Mouse (Mus musculus) intestine, embryonic 15.5 days (tissue): ENCODE data around the gene Angptl7. TPM values are rescaled to one million over a fixed set of nuclear protein-coding genes. Genes with fewer than 3 reads are reported as not detected.
A peak's percentile ranks its signal among the peaks of the same experiment; 100 is the strongest.

Source experiments
- ATAC-seq: fragments of 200-750 bp; cut with Nextera tagmentation; 2 replicates; pipeline ENCODE4 v1.8.0; 2017; ENCODE audit warnings: moderate TSS enrichment, moderate library complexity
- H3K27ac ChIP-seq: fragments of 300-500 bp; sonication (generic); 2 replicates; pipeline ENCODE4 v1.5.1; 2015; ENCODE audit warnings: mild to moderate bottlenecking, inconsistent platforms
- H3K27me3 ChIP-seq: fragments of 300-500 bp; sonication (generic); replicated peaks from 2 replicates; pipeline ENCODE4 v1.6.1; 2015; ENCODE audit warnings: inconsistent platforms
- H3K36me3 ChIP-seq: fragments of 300-500 bp; sonication (generic); 2 replicates; pipeline ENCODE4 v1.6.1; 2015; ENCODE audit warnings: inconsistent platforms
- H3K4me1 ChIP-seq: fragments of 300-500 bp; sonication (generic); replicated peaks from 2 replicates; pipeline ENCODE4 v1.6.1; 2015; ENCODE audit warnings: inconsistent platforms
- H3K4me2 ChIP-seq: fragments of 300-500 bp; sonication (generic); replicated peaks from 2 replicates; pipeline ENCODE4 v1.6.1; 2015; ENCODE audit warnings: mild to moderate bottlenecking, inconsistent platforms
- H3K4me3 ChIP-seq: fragments of 300-500 bp; sonication (generic); replicated peaks from 2 replicates; pipeline ENCODE4 v1.5.1; 2015; ENCODE audit warnings: inconsistent platforms
- H3K9ac ChIP-seq: fragments of 300-500 bp; sonication (generic); 2 replicates; pipeline ENCODE4 v1.6.1; 2015; ENCODE audit warnings: inconsistent platforms
- H3K9me3 ChIP-seq: fragments of 300-500 bp; sonication (generic); 2 replicates; pipeline ENCODE4 v1.6.1; 2016; ENCODE audit warnings: inconsistent platforms
- WGBS: fragments of 180-500 bp; shearing (Covaris S2); methylation state at CpG from one replicate; pipeline ENCODE4 v1.1.7; 2015; 5-methylcytosine and 5-hydroxymethylcytosine counted together
- polyA plus RNA-seq: library from polyadenylated mRNA; unstranded; fragments of >200 nt; fragmentation: Nextera tagmentation; extraction: Ambion mirVana; gene quantifications from 2 replicates; pipeline ENCODE4 v1.2.1, GENCODE M21; 2015

Angptl7 gene
- polyA plus RNA-seq, 1 experiment from 2014 or later, result 0.92 TPM

DNA sequence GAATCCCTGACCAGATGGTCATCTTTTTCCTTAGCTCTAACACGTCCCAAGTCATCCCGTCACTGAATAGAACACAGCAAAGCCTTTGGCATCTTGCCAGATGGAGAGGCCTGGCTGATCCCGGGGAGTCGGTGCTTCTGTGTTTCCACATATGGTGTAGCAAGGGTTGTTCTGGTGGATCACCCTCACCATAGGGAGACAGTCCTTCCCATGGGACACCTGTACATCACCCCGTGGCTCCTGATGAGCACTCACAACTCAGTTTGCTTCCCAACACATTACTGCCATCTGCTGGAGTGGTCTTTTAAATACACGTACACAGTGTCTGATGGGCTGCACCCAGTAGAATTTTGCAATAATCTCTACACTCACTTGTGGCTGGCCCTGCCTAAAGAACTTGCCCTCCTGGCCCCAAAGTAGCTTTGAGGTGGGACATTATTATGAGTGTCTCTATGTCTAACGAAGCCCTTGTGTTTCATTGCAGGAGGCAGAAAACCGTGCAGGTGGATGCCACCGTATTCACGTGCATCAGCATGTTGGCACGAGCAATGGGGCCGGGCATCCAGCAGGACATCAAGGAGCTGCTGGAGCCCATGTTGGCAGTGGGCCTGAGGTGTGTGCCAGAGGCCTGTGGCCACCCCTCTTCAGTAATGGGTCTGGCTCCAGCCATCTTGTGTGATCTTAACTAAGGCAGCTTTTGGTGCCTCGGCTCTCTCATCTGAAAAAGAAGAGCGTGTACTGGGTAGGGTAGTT lies 36.9 kb downstream of the Angptl7 start:
- Histone ChIP-seq H3K4me1 (no peaks in the 10 kb centered on the region), H3K36me3 (peaks cover 57% of the 10 kb centered on the region), H3K4me3 (no peak overlapping the region), H3K4me2 (no peak overlapping the region), H3K9me3 (no peaks in the 10 kb centered on the region), H3K27me3 (no peaks in the 10 kb centered on the region), H3K27ac (no peak overlapping the region), H3K9ac (no peak overlapping the region)
- WGBS, result 73% methylated on average over 14 of the region's 14 CpGs
- peak; percentile 43 for ATAC-seq

DNA sequence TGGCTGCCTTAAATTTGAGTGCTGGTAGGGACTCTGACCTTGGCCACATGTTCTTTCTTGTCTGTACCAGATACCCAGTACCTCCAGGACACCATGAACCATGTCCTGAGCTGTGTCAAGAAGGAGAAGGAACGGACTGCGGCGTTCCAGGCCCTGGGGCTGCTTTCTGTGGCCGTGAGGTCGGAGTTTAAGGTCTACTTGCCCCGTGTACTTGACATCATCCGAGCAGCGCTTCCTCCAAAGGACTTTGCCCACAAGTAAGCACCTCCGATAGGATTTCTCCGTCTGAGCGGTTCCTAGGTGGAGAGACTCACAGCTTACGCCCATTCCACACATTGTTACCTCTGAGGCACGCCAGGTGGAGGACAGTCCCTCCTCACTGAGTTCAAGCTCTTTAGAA lies 37.5 kb downstream of the Angptl7 start:
- no peaks in the 10 kb centered on the region for H3K4me1 ChIP-seq
- H3K36me3 ChIP-seq, result peaks cover 57% of the 10 kb centered on the region
- 92% methylated on average over 13 of the region's 13 CpGs for WGBS

DNA sequence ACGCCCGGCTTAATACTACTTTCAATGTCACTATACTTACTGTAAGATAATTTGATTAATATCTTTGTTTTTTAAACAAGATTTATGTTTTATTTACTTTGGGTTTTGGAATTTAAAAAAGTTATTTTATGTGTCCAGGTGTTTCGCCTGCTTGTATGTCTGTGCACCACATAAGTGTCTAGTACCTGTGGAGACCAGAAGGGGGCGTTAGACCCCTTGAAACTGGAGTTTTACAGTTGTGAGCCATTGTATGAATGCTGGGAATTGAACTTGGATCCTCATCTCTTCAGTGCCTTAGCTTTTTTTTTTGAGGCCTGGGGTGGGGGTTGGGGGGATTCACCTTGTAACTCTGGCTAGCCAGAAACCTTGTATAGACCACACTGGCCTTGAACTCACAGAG lies 38.5 kb downstream of the Angptl7 start:
- H3K27me3 ChIP-seq, result no peaks in the 10 kb centered on the region
- no peaks in the 10 kb centered on the region for H3K9me3 ChIP-seq
- no peak overlapping the region for H3K27ac ChIP-seq
- H3K36me3 ChIP-seq, result peaks cover 52% of the 10 kb centered on the region
- no peaks in the 10 kb centered on the region for H3K4me1 ChIP-seq
- H3K9ac ChIP-seq, result no peak overlapping the region
- no peak overlapping the region for H3K4me2 ChIP-seq
- H3K4me3 ChIP-seq, result no peak overlapping the region
- ATAC-seq, result no peak
- WGBS, result 86% methylated on average over 4 of the region's 4 CpGs

More for the DNA sequence above, 37.5 kb downstream of the Angptl7 start:
- ATAC-seq, result no peak
- no peak overlapping the region for H3K27ac ChIP-seq
- H3K27me3 ChIP-seq, result no peaks in the 10 kb centered on the region
- no peaks in the 10 kb centered on the region for H3K9me3 ChIP-seq
- H3K4me3 ChIP-seq, result no peak overlapping the region
- no peak overlapping the region for H3K4me2 ChIP-seq
- no peak overlapping the region for H3K9ac ChIP-seq

DNA sequence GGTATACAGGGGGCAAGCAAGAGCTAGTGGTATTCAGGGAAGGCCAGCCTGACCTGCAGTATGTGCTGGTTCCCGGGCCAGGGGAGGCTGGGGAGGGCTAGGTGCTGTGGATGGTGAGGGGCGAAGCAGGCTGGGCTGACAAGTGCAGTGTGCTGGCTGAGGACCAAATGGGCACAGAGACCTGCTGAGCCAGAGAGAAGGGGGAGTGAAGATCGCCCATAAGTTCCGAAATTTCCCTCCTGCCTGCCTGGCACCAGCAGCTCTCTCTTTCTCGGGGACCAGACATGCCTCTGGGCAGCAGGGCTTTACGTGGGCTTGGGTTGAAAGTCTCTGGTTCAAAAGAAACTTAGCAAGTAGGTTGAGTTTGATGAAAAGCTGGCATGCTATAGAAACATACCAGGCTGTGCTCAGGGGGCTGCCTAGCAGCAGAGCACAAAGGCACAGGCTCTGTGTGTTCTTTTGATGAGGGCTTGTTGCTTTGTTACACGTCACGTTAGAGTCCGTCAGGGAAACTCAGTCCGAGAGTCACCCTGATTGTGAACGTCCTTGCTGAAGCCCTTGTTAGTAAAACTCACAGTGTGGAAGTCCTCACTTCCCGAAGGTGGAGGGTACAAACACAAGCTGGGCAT lies 39.5 kb downstream of the Angptl7 start:
- H3K9me3 ChIP-seq, result no peaks in the 10 kb centered on the region
- no peaks in the 10 kb centered on the region for H3K27me3 ChIP-seq
- H3K36me3 ChIP-seq, result peaks cover 53% of the 10 kb centered on the region
- 92% methylated on average over 12 of the region's 12 CpGs for WGBS
- no peaks in the 10 kb centered on the region for H3K4me1 ChIP-seq
- no peak overlapping the region for H3K4me3 ChIP-seq
- ATAC-seq, result no peak
- H3K9ac ChIP-seq, result no peak overlapping the region
- no peak overlapping the region for H3K4me2 ChIP-seq
- H3K27ac ChIP-seq, result no peak overlapping the region

DNA sequence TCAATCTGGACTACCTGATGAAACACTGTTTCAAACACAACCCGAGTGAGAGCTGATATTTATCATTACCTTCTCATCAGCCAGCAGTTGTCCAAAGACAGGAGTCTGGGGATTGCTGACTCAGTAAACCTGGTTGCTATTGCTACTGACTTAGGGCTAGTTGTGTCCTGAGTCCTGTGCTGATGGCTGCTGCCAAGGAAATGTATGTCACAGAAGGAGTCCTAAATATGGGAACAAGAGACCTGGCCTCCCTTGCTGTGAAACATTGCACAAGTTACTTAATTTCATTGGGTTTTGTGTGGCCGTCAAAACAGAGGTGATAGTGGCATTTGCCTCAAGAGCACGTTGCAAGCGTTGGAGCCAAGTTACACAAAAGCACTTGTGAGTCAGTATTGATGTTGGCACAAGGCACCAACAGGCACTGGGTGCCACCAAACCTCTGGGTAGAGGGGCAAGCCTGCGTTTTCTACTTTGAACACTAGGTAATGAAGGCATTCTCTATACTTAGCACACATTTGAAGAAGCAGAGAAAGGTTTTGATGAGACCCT lies 44.7 kb downstream of the Angptl7 start:
- no peak overlapping the region for H3K4me2 ChIP-seq
- no peaks in the 10 kb centered on the region for H3K27me3 ChIP-seq
- H3K9me3 ChIP-seq, result no peaks in the 10 kb centered on the region
- no peak overlapping the region for H3K27ac ChIP-seq
- peaks cover 52% of the 10 kb centered on the region for H3K36me3 ChIP-seq
- no peak overlapping the region for H3K4me3 ChIP-seq
- H3K9ac ChIP-seq, result no peak overlapping the region
- ATAC-seq, result no peak
- 93% methylated on average over 5 of the region's 5 CpGs for WGBS
- H3K4me1 ChIP-seq, result no peaks in the 10 kb centered on the region

DNA sequence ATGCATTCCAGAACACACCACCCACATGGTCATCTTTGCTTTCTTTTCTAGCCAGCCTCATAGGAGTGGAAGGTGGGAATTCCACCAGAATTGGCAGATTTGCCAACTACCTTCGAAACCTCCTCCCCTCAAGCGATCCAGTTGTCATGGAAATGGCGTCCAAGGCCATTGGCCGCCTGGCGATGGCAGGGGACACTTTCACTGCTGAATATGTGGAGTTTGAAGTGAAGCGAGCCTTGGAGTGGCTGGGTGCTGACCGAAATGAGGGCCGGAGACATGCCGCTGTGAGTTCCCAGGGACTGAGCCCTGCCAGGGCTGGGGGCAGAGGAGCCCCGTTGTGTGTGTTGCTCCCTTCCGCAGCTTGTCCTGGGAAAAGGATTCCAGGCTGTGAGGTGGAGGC lies 46.6 kb downstream of the Angptl7 start:
- no peak overlapping the region for H3K4me2 ChIP-seq
- H3K4me3 ChIP-seq, result no peak overlapping the region
- no peaks in the 10 kb centered on the region for H3K27me3 ChIP-seq
- no peak overlapping the region for H3K27ac ChIP-seq
- no peak for ATAC-seq
- no peak overlapping the region for H3K9ac ChIP-seq
- WGBS, result 93% methylated on average over 11 of the region's 11 CpGs
- H3K4me1 ChIP-seq, result peaks cover 6% of the 10 kb centered on the region; the same call in 1 of the 2 replicates
- H3K9me3 ChIP-seq, result no peaks in the 10 kb centered on the region
- H3K36me3 ChIP-seq, result peaks cover 41% of the 10 kb centered on the region

DNA sequence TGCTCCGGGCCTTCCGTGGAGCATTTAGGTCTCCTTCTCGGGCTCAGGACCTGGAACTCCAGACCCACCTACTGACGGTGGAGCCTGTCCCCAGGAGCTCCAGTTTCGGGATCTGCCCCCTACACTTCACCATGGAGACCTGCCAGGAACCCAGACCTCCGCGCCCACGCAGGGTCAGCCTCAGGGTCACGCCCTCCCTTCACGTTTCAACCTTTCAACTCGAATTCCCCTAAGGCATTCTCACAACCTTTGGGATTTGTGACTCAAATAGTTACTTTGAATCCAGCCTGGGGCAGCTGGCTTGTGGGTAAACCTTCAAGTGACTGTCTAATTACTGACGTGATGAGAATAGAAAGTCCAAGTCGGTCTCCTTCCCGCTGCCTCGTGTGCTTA lies 51.4 kb downstream of the Angptl7 start:
- ATAC-seq, result peak; percentile 37
- no peaks in the 10 kb centered on the region for H3K9me3 ChIP-seq
- H3K4me3 ChIP-seq, result peak overlapping the region; percentile 97
- H3K9ac ChIP-seq, result peak overlapping the region; percentile 86
- no peaks in the 10 kb centered on the region for H3K27me3 ChIP-seq
- peak overlapping the region; percentile 40; the same call in 1 of the 2 replicates for H3K27ac ChIP-seq
- WGBS, result under 1% methylated on average over 15 of the region's 15 CpGs
- H3K4me2 ChIP-seq, result peak overlapping the region; percentile 72
- H3K4me1 ChIP-seq, result peaks cover 6% of the 10 kb centered on the region; the same call in 1 of the 2 replicates
- H3K36me3 ChIP-seq, result peaks cover 11% of the 10 kb centered on the region

DNA sequence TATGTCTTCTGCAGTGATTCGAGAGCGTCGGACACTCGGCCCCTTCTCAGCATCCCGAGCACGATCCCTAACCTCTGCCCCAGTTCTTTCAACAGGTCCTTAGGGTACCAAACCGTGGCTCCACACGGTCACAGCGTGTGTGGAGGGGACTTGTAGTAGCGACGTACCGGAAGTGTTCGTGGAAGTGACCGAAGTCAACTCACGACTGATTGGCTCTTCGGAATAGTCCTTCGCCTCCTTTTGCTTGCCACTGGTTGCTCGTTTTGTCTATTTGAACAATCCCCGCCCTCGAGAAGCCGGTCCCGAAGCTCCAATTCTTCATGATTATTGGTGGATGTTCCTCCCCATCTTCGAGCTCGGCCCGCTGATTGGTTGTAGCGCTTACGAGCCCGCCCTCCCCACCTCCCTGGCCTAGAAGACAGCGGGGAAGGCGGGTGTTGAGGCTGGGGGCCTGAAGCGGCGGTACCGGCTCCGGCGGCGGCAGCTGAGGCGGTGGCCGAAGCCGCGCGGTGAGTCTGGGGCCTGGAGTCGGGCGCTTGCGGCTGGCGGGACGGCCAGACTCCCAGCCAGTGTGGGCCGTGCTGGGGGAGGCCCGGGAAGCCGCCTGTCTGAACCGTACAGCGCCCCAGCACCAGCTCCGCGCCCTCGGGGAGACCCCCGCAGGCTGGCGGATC lies 51.9 kb downstream of the Angptl7 start, which contains the start of gene Mtor:
Mtor (plus strand) TSS at position 433 of the 674 bp plus-strand sequence.
- H3K27me3 ChIP-seq, result no peaks in the 10 kb centered on the region
- peak within 1 kb of the TSS; percentile 97 for H3K4me3 ChIP-seq
- peaks cover 6% of the 10 kb centered on the region; the same call in 1 of the 2 replicates for H3K36me3 ChIP-seq
- under 1% methylated on average over 51 of the region's 56 CpGs for WGBS
- peak; percentile 95 for ATAC-seq
- peak within 1 kb of the TSS; percentile 64 for H3K27ac ChIP-seq
- H3K9ac ChIP-seq, result peak within 1 kb of the TSS; percentile 86
- H3K4me2 ChIP-seq, result peak within 1 kb of the TSS; percentile 72
- H3K4me1 ChIP-seq, result peaks cover 11% of the 10 kb centered on the region; the same call in 1 of the 2 replicates
- H3K9me3 ChIP-seq, result no peaks in the 10 kb centered on the region

Other genes with a start within 250 kb of the Angptl7 start
- 0.11 and 0.21 TPM in 2 replicates for gene Disp3, start 212.5 kb downstream of the Angptl7 start, polyA plus RNA-seq
- 22.0 and 22.7 TPM in 2 replicates for gene Ubiad1, start 55.7 kb downstream of the Angptl7 start, polyA plus RNA-seq
- 11.6 and 12.7 TPM in 2 replicates for gene Mtor, start 51.8 kb downstream of the Angptl7 start, polyA plus RNA-seq
- 73.4 and 74.4 TPM in 2 replicates for gene Exosc10, start 58.0 kb upstream of the Angptl7 start, polyA plus RNA-seq
- 207 and 224 TPM in 2 replicates for gene Srm, start 91.0 kb upstream of the Angptl7 start, polyA plus RNA-seq
- 0.33 and 0.95 TPM in 2 replicates for gene Masp2, start 102.1 kb upstream of the Angptl7 start, polyA plus RNA-seq
- 272 and 318 TPM in 2 replicates for gene Tardbp, start 126.6 kb upstream of the Angptl7 start, polyA plus RNA-seq
- gene Gm572, start 142.9 kb upstream of the Angptl7 start, polyA plus RNA-seq, result not detected in 2 replicates